Mouse (Mus musculus): ENCODE data around the gene Swap70. TPM values are rescaled to one million over a fixed set of nuclear protein-coding genes. Genes with fewer than 3 reads are reported as not detected.

Gene Swap70
- polyA plus RNA-seq, 2 experiments, result 5.5 to 7.9 TPM

- Histone ChIP-seq H3K27me3 (ENCODE audit: control insufficient read depth, insufficient read depth, low read length) (no peaks in the 10 kb centered on the region), H3K4me2 (ENCODE audit: low read depth) (no peak overlapping the region), H3K27ac (no peak overlapping the region), H3K36me3 (replicated peaks; ENCODE audit: control insufficient read depth, insufficient read depth, low read depth) (no peaks in the 10 kb centered on the region), H3K9me3 (ENCODE audit: control insufficient read depth, low read length) (no peaks in the 10 kb centered on the region), H3K4me1 (replicated peaks; ENCODE audit: control insufficient read depth in 2 of 2, insufficient read depth in 2 of 2, low read length in 1 of 2) (no peaks in the 10 kb centered on the region), H3K9ac (replicated peaks) (no peak overlapping the region), H3K4me3 (ENCODE audit: insufficient read depth in 1 of 2, low read depth in 2 of 2, low read length in 2 of 2) (no peak overlapping the region)
- TF ChIP-seq EP300 (IDR thresholded peaks at IDR 0.05; ENCODE audit: low read depth) (no peak), CTCF (IDR thresholded peaks at IDR 0.05; ENCODE audit: low read depth) (no peak)
- DNase-seq (ENCODE audit: low read depth in 3 of 3, low spot score in 3 of 3), result no peak
- no peak for ATAC-seq (ENCODE audit: insufficient read depth)
- WGBS (ENCODE audit: insufficient replicate concordance), result 67% methylated on average over 4 of the region's 4 CpGs
Measured at GRCm38 (mm10) chr7:110317412-110317811, 95.9 kb downstream of the Swap70 start.

- 47% methylated on average over 6 of the region's 6 CpGs for WGBS (ENCODE audit: insufficient replicate concordance)
- no peak for TF ChIP-seq EP300 (IDR thresholded peaks at IDR 0.05; ENCODE audit: low read depth)
- no peak for TF ChIP-seq CTCF (IDR thresholded peaks at IDR 0.05; ENCODE audit: low read depth)
Measured at GRCm38 (mm10) chr7:110318971-110319519, 97.5 kb downstream of the Swap70 start.

GRCm38 (mm10) chr7:110321106-110321505 is 99.6 kb downstream of the Swap70 start:
- no peak overlapping the region for H3K9ac ChIP-seq (replicated peaks)
- no peaks in the 10 kb centered on the region for H3K9me3 ChIP-seq (ENCODE audit: control insufficient read depth, low read length)
- H3K27ac ChIP-seq, result no peak overlapping the region
- DNase-seq (ENCODE audit: low read depth in 3 of 3, low spot score in 3 of 3) (no peak), ATAC-seq (ENCODE audit: insufficient read depth) (no peak)
- H3K4me2 ChIP-seq (ENCODE audit: low read depth), result no peak overlapping the region
- no peaks in the 10 kb centered on the region for H3K36me3 ChIP-seq (replicated peaks; ENCODE audit: control insufficient read depth, insufficient read depth, low read depth)
- H3K4me3 ChIP-seq (ENCODE audit: insufficient read depth in 1 of 2, low read depth in 2 of 2, low read length in 2 of 2), result no peak overlapping the region
- H3K4me1 ChIP-seq (replicated peaks; ENCODE audit: control insufficient read depth in 2 of 2, insufficient read depth in 2 of 2, low read length in 1 of 2), result no peaks in the 10 kb centered on the region
- TF ChIP-seq EP300 (IDR thresholded peaks at IDR 0.05; ENCODE audit: low read depth) (no peak), CTCF (IDR thresholded peaks at IDR 0.05; ENCODE audit: low read depth) (no peak)
- WGBS (ENCODE audit: insufficient replicate concordance), result 57% methylated on average over 5 of the region's 5 CpGs
- no peaks in the 10 kb centered on the region for H3K27me3 ChIP-seq (ENCODE audit: control insufficient read depth, insufficient read depth, low read length)

More at GRCm38 (mm10) chr7:110318971-110319519, 97.5 kb downstream of the Swap70 start:
- Histone ChIP-seq H3K9me3 (ENCODE audit: control insufficient read depth, low read length) (no peaks in the 10 kb centered on the region), H3K27ac (no peak overlapping the region), H3K4me1 (replicated peaks; ENCODE audit: control insufficient read depth in 2 of 2, insufficient read depth in 2 of 2, low read length in 1 of 2) (no peaks in the 10 kb centered on the region), H3K27me3 (ENCODE audit: control insufficient read depth, insufficient read depth, low read length) (no peaks in the 10 kb centered on the region), H3K9ac (replicated peaks) (no peak overlapping the region), H3K4me3 (ENCODE audit: insufficient read depth in 1 of 2, low read depth in 2 of 2, low read length in 2 of 2) (no peak overlapping the region), H3K4me2 (ENCODE audit: low read depth) (no peak overlapping the region), H3K36me3 (replicated peaks; ENCODE audit: control insufficient read depth, insufficient read depth, low read depth) (no peaks in the 10 kb centered on the region)
- ATAC-seq (ENCODE audit: insufficient read depth), result no peak
- DNase-seq (ENCODE audit: low read depth in 3 of 3, low spot score in 3 of 3), result no peak

GRCm38 (mm10) chr7:110324852-110325251 is 103.3 kb downstream of the Swap70 start:
- no peak for ATAC-seq (ENCODE audit: insufficient read depth)
- DNase-seq (ENCODE audit: low read depth in 3 of 3, low spot score in 3 of 3), result no peak
- 63% methylated on average over 1 of the region's 1 CpGs for WGBS (ENCODE audit: insufficient replicate concordance)

GRCm38 (mm10) chr7:110325381-110326110 is 104.0 kb downstream of the Swap70 start:
- Histone ChIP-seq H3K9ac (replicated peaks) (no peak overlapping the region), H3K4me1 (replicated peaks; ENCODE audit: control insufficient read depth in 2 of 2, insufficient read depth in 2 of 2, low read length in 1 of 2) (no peaks in the 10 kb centered on the region), H3K27me3 (ENCODE audit: control insufficient read depth, insufficient read depth, low read length) (no peaks in the 10 kb centered on the region), H3K9me3 (ENCODE audit: control insufficient read depth, low read length) (no peaks in the 10 kb centered on the region), H3K4me3 (ENCODE audit: insufficient read depth in 1 of 2, low read depth in 2 of 2, low read length in 2 of 2) (no peak overlapping the region), H3K36me3 (replicated peaks; ENCODE audit: control insufficient read depth, insufficient read depth, low read depth) (no peaks in the 10 kb centered on the region), H3K27ac (no peak overlapping the region), H3K4me2 (ENCODE audit: low read depth) (no peak overlapping the region)
- TF ChIP-seq EP300 (IDR thresholded peaks at IDR 0.05; ENCODE audit: low read depth) (no peak), CTCF (IDR thresholded peaks at IDR 0.05; ENCODE audit: low read depth) (no peak)
- 67% methylated on average over 5 of the region's 5 CpGs for WGBS (ENCODE audit: insufficient replicate concordance)
- no peak for ATAC-seq (ENCODE audit: insufficient read depth)
- DNase-seq (ENCODE audit: low read depth in 3 of 3, low spot score in 3 of 3), result no peak

More at GRCm38 (mm10) chr7:110324852-110325251, 103.3 kb downstream of the Swap70 start:
- TF ChIP-seq EP300 (IDR thresholded peaks at IDR 0.05; ENCODE audit: low read depth) (no peak), CTCF (IDR thresholded peaks at IDR 0.05; ENCODE audit: low read depth) (no peak)
- Histone ChIP-seq H3K36me3 (replicated peaks; ENCODE audit: control insufficient read depth, insufficient read depth, low read depth) (no peaks in the 10 kb centered on the region), H3K4me3 (ENCODE audit: insufficient read depth in 1 of 2, low read depth in 2 of 2, low read length in 2 of 2) (no peak overlapping the region), H3K9ac (replicated peaks) (no peak overlapping the region), H3K4me1 (replicated peaks; ENCODE audit: control insufficient read depth in 2 of 2, insufficient read depth in 2 of 2, low read length in 1 of 2) (no peaks in the 10 kb centered on the region), H3K27me3 (ENCODE audit: control insufficient read depth, insufficient read depth, low read length) (no peaks in the 10 kb centered on the region), H3K9me3 (ENCODE audit: control insufficient read depth, low read length) (no peaks in the 10 kb centered on the region), H3K27ac (no peak overlapping the region), H3K4me2 (ENCODE audit: low read depth) (no peak overlapping the region)

Other genes with a start within 250 kb of the Swap70 start
- gene Tmem41b, start 234.8 kb upstream of the Swap70 start, polyA plus RNA-seq (2012; rRNA removed), result 10.7 and 14.5 TPM in 2 replicates
- gene Tmem41b, start 234.8 kb upstream of the Swap70 start, polyA plus RNA-seq (2014; fragmentation: Nextera tagmentation; extraction: Ambion mirVana), result 30.0 and 32.9 TPM in 2 replicates
- 13.6 and 22.2 TPM in 2 replicates for gene Ipo7, start 203.4 kb upstream of the Swap70 start, polyA plus RNA-seq (2012; rRNA removed)
- 9.1 and 10.2 TPM in 2 replicates for gene Ipo7, start 203.4 kb upstream of the Swap70 start, polyA plus RNA-seq (2014; fragmentation: Nextera tagmentation; extraction: Ambion mirVana)
- gene Zfp143, start 160.5 kb upstream of the Swap70 start, polyA plus RNA-seq (2012; rRNA removed), result 6.8 and 8.2 TPM in 2 replicates
- 8.6 and 9.3 TPM in 2 replicates for gene Zfp143, start 160.5 kb upstream of the Swap70 start, polyA plus RNA-seq (2014; fragmentation: Nextera tagmentation; extraction: Ambion mirVana)
- gene Wee1, start 99.7 kb upstream of the Swap70 start, polyA plus RNA-seq (2012; rRNA removed), result 7.1 and 8.8 TPM in 2 replicates
- 8.1 and 9.4 TPM in 2 replicates for gene Wee1, start 99.7 kb upstream of the Swap70 start, polyA plus RNA-seq (2014; fragmentation: Nextera tagmentation; extraction: Ambion mirVana)

Data from liver, embryonic 14.5 days (tissue).